Mouse (Mus musculus): ENCODE data around the gene F2rl1.

DNA sequence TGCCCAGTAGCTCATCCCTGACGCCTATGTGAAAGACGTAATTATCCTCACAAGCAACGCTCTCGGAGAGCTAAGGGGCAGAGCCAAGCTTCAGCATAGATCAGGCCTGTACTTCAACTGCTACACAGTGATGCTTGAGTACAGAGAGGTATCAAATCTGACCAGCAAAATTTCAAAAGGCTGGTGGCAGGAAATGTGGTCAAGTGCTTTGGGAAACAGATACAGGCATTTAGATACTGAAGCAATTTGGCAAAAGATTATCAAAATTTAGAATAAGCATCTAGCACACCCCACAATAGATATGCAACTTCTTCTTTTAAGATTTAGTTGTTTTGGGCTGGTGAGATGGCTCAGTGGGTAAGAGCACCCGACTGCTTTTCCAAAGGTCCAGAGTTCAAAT is 15.0 kb downstream of the F2rl1 start:
- TF ChIP-seq CTCF (IDR thresholded peaks at IDR 0.05; ENCODE audit: borderline replicate concordance, insufficient read depth, low read depth, low read length) (no peak), POLR2A (IDR thresholded peaks at IDR 0.05; ENCODE audit: borderline replicate concordance, insufficient read depth, low read length) (no peak)
